Mouse (Mus musculus): ENCODE results near the gene Caml.
A peak's percentile ranks its signal among the peaks of the same experiment; 100 is the strongest.
"Not testable (repeated sequence)": the region's sequence is repeated elsewhere in the genome, so short reads cannot be mapped to it uniquely, and the experiment has no call there.

Gene Caml

DNA sequence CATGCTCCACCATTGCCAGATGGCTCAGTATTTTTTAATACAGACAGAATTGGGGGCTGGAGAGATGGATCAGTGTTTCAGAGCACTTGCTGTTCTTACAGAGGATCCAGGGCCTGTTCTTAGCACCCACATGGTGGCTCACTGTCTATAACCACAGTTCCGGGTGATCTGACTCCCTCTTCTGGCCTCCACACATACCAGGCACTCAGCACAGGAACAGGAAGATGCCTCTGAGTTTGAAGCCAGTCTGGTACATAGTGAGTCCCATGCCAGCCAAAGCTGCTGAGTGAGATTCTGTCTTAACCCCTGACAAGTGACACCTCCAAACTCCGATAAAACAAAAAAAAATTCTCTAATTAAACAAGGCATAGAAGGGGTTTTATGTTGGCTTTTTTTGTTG lies 2.5 kb upstream of the Caml start:
- no peak for DNase-seq (ENCODE audit: low read depth, low spot score)

DNA sequence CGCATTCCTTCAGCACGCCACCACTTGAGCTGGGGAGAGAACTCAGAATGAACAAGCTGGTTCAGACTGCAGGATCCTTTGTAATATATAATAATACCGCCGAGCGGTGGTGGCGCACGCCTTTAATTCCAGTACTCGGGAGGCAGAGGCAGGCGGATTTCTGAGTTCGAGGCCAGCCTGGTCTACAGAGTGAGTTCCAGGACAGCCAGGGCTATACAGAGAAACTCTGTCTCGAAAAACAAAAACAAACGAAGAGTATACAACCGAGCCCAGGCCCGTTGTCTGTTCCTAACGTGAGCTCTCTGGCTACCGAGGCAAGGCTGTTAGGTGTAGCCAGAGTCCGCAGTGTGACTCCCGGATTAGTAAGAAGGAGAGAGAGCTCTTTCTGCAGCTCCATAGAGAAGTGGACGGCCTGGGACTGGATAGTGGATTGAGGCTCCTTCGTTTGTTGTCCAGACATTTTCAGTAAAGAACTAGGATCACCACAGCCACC lies 603 bp upstream of the Caml start:
- not testable (repeated sequence) for DNase-seq (ENCODE audit: low read depth, low spot score)

DNA sequence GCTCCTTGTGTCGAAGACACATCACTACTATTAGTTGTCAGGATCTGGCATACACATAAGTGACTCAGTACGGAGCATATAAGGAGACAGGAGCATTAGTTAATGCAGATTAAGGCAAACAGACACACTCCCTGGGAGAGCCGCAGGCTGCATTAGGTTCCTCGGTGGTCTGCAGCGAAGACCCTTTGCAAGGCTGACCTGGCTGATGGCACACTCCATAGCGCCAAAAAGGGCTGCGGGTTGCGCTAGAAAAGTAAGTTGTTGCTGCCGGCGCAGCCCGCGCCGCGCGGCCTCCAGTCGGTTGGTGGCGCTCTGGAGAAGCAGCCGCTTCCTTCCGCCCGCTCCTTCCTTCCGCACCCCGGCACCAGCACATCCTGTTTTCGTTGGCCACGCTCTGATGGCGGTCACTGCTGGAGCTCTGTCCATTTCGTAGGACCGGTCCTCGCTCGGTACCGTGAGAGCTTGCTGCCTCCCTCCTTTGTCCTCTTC lies 11.9 kb downstream of the Caml start, which contains the start of gene Ddx46:
Ddx46 (plus strand) TSS at position 389 of the 489 bp plus-strand sequence.
- peak; percentile 95 for DNase-seq (ENCODE audit: low read depth, low spot score)

DNA sequence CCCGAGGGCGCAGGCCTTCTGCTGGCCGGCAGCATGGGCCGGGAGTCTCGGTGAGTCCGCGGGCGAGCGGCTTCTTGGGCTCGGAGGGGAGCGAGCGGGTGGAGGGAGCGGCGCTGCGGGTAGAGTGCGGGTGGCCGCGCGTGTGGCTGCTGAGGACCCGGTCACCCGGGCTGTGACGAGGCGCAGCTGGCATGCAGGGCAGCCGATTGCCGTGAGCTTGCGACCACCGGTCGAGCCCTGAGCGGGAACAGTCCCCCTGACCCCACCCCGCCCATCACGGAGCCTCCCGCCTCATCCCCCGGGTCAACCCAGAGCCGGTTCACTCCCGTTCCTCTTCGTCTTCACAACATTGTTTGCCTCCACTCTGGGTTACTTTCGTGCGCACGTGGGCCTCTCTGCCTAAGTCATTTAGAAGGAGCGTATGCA lies 12.4 kb downstream of the Caml start:
- DNase-seq (ENCODE audit: low read depth, low spot score) = no peak

DNA sequence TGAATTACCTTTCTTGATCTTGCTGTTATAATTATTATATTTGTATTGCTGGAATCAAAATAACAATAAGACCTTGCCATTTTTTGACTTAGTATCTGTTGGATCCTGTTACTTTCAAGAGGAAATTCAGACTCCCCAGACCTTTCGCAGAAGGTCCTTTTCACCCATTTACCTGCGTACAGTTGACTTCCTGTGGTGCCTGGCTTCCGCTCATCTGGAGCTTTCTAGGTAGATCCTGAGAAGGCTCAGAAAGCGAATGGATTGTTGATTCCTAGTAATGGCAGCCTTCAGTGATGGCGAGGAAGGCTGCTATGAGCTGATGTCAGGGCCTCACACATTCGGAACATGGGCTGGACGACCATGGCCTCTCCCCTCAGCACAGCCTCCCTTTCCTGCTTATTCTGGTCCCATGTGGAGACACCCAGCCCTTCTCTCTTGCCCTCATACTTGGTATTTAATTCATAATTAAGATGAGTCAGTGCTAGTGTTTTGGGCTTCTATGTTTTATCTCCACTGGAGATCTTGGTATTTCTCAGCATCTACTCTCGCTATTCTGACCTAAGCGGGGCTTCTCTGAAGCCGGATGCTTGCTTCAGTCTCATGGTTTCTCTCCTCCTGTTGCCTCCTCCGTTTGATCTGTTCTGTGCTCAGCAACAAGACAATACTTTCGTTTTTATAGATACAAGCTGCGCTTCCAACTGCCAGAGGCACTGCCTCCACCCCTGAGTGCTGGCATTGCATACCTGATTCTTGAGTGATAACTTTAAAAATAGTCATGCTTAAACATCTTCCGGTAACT lies 13.6 kb downstream of the Caml start:
- DNase-seq (ENCODE audit: low read depth, low spot score) = peak; percentile 62

DNA sequence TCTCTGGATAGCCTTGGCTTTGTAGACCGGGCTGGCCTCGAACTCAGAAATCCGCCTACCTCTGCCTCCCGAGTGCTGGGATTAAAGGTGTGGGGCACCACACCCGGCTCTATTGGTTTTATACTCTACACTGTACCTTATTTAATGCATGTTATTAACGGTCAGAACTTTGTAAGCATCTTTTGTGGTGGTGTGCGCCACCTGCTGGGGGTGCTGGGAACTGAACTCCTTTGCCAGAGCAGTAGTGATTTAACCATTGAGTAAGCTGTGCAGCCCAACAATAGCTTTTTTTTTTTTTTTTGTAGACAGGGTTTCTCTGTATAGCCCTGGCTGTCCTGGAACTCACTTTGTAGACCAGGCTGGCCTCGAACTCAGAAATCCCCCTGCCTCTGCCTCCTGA lies 17.7 kb downstream of the Caml start:
- peak; percentile 88 for DNase-seq (ENCODE audit: low read depth, low spot score)

DNA sequence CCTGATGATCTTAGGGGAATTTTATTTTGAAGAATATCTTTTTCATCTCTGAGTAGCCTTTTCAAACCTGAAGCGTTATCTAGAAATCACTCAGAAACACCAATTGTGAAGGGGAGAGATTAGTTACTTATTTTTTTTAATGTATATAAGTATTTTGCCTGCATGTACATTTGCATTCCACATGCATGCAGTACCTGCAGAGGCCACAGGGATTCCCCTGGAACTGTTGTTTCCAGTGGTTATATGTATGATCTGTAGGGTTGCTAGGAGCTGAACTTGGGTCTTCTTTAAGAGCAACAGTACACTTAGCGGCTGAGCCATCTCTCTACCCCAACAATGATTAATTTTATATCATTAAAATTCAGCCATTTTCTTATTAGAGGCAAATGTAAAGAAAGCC lies 21.7 kb downstream of the Caml start:
- DNase-seq (ENCODE audit: low read depth, low spot score) = peak; percentile 71

DNA sequence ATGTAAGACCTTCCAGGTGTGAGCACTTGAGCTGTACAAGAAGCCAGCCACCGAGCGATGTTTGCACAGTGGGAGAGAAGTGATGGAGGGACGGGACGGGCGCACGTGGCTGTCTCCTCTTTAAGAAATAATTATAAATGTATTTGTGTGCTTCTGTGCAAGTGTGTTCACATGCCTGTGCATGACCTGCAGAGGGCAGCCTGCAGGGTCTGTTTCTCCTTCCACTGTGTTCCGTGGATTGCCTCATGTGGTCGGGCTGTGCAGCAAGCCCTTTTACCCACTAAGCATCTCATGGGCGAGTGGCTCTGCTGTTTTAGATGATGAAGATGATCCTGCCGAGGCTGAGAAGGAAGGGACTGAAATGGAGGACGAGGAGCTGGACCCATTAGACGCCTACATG lies 27.3 kb downstream of the Caml start:
- DNase-seq (ENCODE audit: low read depth, low spot score) = peak; percentile 31

DNA sequence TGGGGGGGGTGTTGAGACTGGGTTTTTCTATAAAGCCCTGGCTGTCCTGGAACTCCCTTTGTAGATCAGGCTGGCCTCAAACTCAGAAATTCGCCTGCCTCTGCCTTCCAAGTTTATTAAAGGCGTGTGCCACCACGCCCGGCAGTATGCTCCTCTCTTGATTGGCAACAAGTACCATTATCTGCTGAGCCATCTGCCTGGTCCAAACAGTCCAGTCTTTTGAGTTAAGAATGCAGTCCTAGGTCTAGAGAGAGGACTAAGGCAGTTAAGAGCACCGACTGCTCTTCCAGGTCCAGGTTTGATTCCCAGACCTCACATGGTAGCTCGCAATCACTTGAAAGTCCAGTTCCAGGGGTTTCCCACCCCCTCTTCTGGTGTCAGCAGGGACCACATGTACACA lies 28.2 kb downstream of the Caml start:
- DNase-seq (ENCODE audit: low read depth, low spot score) = no peak

DNA sequence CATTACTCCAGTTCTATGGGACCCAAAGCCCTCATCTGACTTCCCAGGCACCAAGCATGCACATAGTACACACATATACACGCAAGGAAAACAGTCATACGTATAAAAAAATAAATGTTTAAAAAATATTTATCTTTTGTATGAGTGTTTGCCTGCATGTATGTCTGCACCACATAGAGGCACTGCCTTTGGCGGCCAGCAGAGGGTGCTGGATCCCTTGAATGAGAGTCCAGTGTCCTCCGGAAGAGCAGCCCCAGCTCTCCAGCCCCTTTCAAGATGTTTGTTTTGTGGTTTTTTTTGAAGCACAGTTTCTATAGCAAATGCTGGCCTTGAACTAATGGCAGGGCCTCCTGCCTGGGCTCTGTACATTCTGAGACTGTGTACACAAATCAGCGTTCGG lies 45.7 kb downstream of the Caml start:
- peak; percentile 63 for DNase-seq (ENCODE audit: low read depth, low spot score)

DNA sequence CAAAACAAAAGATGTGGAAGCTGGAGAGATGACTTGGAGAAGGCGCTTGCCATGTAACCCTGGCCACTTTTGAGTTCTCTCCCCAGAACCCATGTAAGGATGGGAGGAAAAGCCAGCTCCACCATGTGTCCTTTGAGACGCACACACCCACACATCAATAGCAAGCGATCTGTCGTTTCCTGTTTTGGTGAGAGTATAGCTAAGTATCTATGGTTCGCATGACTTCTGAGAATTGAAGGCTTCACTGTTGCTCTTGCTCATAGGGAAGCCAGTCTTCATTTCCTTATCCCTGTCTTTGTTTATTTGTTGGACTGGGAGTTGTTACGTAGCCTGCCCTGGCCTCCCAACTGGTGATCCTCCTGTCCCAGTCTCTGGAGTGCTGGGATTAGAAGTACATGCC lies 49.9 kb downstream of the Caml start:
- DNase-seq (ENCODE audit: low read depth, low spot score) = peak; percentile 64

DNA sequence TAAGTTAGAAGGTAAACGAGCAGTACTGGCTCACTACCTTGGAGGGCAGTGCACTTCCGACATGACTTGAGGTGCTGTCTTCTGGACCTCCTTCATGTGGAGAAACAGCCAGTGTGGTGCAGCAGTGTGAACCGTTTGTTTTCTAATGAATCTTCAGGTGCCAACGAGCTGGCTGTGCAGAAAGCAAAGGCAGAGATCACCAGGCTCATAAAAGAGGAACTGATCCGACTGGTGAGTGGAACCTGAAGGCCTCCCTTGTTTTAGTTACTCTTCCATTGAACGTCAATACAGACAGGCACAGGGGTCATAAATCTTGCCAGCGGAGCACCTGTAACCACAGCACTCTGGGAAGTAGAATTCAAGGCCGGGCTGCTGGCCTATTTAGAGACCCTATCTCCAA lies 54.6 kb downstream of the Caml start:
- no peak for DNase-seq (ENCODE audit: low read depth, low spot score)
